Mouse (Mus musculus) CH12.LX (cell line): ENCODE measurements around the gene Tmem176b. TPM values are rescaled to one million over a fixed set of nuclear protein-coding genes. Genes with fewer than 3 reads are reported as not detected.

ENCODE experiments used
- DNase-seq: peaks from one replicate; pipeline ENCODE4 v3.0.0-alpha.2; 2013; ENCODE audit errors: extremely low read depth
- H3K27ac ChIP-seq: 2 replicates; pipeline ENCODE4 v1.5.1; 2012; ENCODE audit warnings: low read depth, mild to moderate bottlenecking, control low read depth, moderate library complexity; ENCODE audit not compliant: insufficient read depth
- H3K27me3 ChIP-seq: replicated peaks from 2 replicates; pipeline ENCODE3; 2012; ENCODE audit warnings: inconsistent platforms
- H3K36me3 ChIP-seq, 2 experiments: replicated peaks in 1 of 2; 2 replicates each; pipeline versions ENCODE3 to v1.6.1; 2012; ENCODE audit warnings: inconsistent platforms in 1 of 2, low read length in 1 of 2, mild to moderate bottlenecking in 1 of 2, mixed read lengths in 1 of 2, moderate library complexity in 1 of 2; ENCODE audit not compliant: control insufficient read depth in 1 of 2, insufficient read depth in 1 of 2
- H3K4me1 ChIP-seq, 2 experiments: 2 replicates each; pipeline ENCODE4 v1.6.1; 2012; ENCODE audit warnings: inconsistent platforms in 1 of 2, moderate library complexity in 1 of 2; ENCODE audit not compliant: insufficient read depth in 2 of 2, control insufficient read depth in 1 of 2
- H3K4me2 ChIP-seq: 2 replicates; pipeline ENCODE4 v1.6.1; 2012; ENCODE audit warnings: low read depth, mild to moderate bottlenecking, control low read depth; ENCODE audit not compliant: poor library complexity, insufficient read depth, severe bottlenecking
- H3K4me3 ChIP-seq, 3 experiments: fragments of 150-350 bp in 1 of 3; sonication (generic) in 1 of 3; replicated peaks in 1 of 3; 2 replicates each; pipeline versions ENCODE3 to v1.5.1; 2011 to 2012; ENCODE audit warnings: low read depth in 2 of 3, low read length in 2 of 3, mild to moderate bottlenecking in 2 of 3, moderate library complexity in 2 of 3, control low read depth in 1 of 3, improper control_type of control experiment in 1 of 3, inconsistent platforms in 1 of 3, mixed read lengths in 1 of 3; ENCODE audit not compliant: poor library complexity in 1 of 3
- H3K79me2 ChIP-seq: replicated peaks from 2 replicates; pipeline ENCODE4 v1.6.1; 2012; ENCODE audit warnings: mild to moderate bottlenecking, moderate library complexity; ENCODE audit not compliant: control insufficient read depth, poor library complexity, insufficient read depth, severe bottlenecking; ENCODE audit errors: extremely low read depth
- H3K9ac ChIP-seq: 2 replicates; pipeline ENCODE4 v1.6.1; 2012; ENCODE audit warnings: low read depth, mild to moderate bottlenecking, control low read depth, moderate library complexity; ENCODE audit not compliant: insufficient read depth
- H3K9me3 ChIP-seq: replicated peaks from 2 replicates; pipeline ENCODE3; 2012; ENCODE audit warnings: low read length, inconsistent platforms, mixed read lengths
- BHLHE40 ChIP-seq: IDR thresholded peaks from 2 replicates; pipeline ENCODE4 v1.6.1; 2011; ENCODE audit warnings: mild to moderate bottlenecking, low read depth, low read length, improper control_type of control experiment
- CHD2 ChIP-seq: IDR thresholded peaks from 2 replicates; pipeline ENCODE4 v1.6.1; 2011; ENCODE audit warnings: low read length, improper control_type of control experiment
- CTCF ChIP-seq, 2 experiments: IDR thresholded peaks in 1 of 2; conservative IDR thresholded peaks in 1 of 2; 2 replicates each; pipeline ENCODE4 v1.5.1; 2011 to 2012; ENCODE audit warnings: low read depth in 2 of 2, low read length in 2 of 2, improper control_type of control experiment in 1 of 2, inconsistent platforms in 1 of 2, mild to moderate bottlenecking in 1 of 2, moderate library complexity in 1 of 2
- ELF1 ChIP-seq: IDR thresholded peaks from 2 replicates; pipeline ENCODE4 v1.6.1; 2014; ENCODE audit warnings: low read depth, mild to moderate bottlenecking, inconsistent platforms, low read length, improper control_type of control experiment
- EP300 ChIP-seq: IDR thresholded peaks from 2 replicates; pipeline ENCODE4 v1.6.1; 2011; ENCODE audit warnings: low read length, improper control_type of control experiment
- GABPA ChIP-seq: IDR thresholded peaks from 2 replicates; pipeline ENCODE4 v1.6.1; 2012; ENCODE audit warnings: low read depth, low read length, improper control_type of control experiment, inconsistent platforms; ENCODE audit not compliant: insufficient replicate concordance
- IRF4 ChIP-seq: IDR thresholded peaks from 2 replicates; pipeline ENCODE4 v1.6.1; 2014; ENCODE audit warnings: low read depth, mild to moderate bottlenecking, inconsistent platforms, low read length, improper control_type of control experiment
- JUND ChIP-seq: conservative IDR thresholded peaks from 2 replicates; pipeline ENCODE4 v1.6.1; 2011; ENCODE audit warnings: low read depth, low read length, improper control_type of control experiment
- MAFK ChIP-seq: IDR thresholded peaks from 2 replicates; pipeline ENCODE4 v1.6.1; 2011; ENCODE audit warnings: low read length, improper control_type of control experiment; ENCODE audit not compliant: insufficient replicate concordance
- MAX ChIP-seq: IDR thresholded peaks from 2 replicates; pipeline ENCODE4 v1.6.1; 2011; ENCODE audit warnings: low read length, improper control_type of control experiment
- MAZ ChIP-seq: IDR thresholded peaks from 2 replicates; pipeline ENCODE4 v1.6.1; 2012; ENCODE audit warnings: low read depth, mild to moderate bottlenecking, inconsistent platforms, low read length, improper control_type of control experiment, moderate library complexity
- MEF2A ChIP-seq: IDR thresholded peaks from 2 replicates; pipeline ENCODE4 v1.6.1; 2014; ENCODE audit warnings: low read depth, mild to moderate bottlenecking, inconsistent platforms, low read length, improper control_type of control experiment, borderline replicate concordance
- MXI1 ChIP-seq: IDR thresholded peaks from 2 replicates; pipeline ENCODE4 v1.6.1; 2011; ENCODE audit warnings: mild to moderate bottlenecking, low read depth, low read length, improper control_type of control experiment
- MYC ChIP-seq: IDR thresholded peaks from 2 replicates; pipeline ENCODE4 v1.6.1; 2011; ENCODE audit warnings: low read depth, mild to moderate bottlenecking, improper control_type of control experiment, low read length
- NELFE ChIP-seq: IDR thresholded peaks from 2 replicates; pipeline ENCODE4 v1.6.1; 2011; ENCODE audit warnings: low read depth, low read length, improper control_type of control experiment
- POLR2A ChIP-seq: IDR thresholded peaks from 2 replicates; pipeline ENCODE4 v1.6.1; 2011; ENCODE audit warnings: low read depth, mild to moderate bottlenecking, improper control_type of control experiment, low read length
- POLR2AphosphoS2 ChIP-seq: IDR thresholded peaks from 2 replicates; pipeline ENCODE4 v1.6.1; 2011; ENCODE audit warnings: low read depth, low read length, improper control_type of control experiment
- RAD21 ChIP-seq: IDR thresholded peaks from 2 replicates; pipeline ENCODE4 v1.6.1; 2011; ENCODE audit warnings: low read depth, mild to moderate bottlenecking, low read length, improper control_type of control experiment, moderate library complexity
- SMC3 ChIP-seq: IDR thresholded peaks from 2 replicates; pipeline ENCODE4 v1.6.1; 2011; ENCODE audit warnings: low read depth, low read length, improper control_type of control experiment
- ZC3H11A ChIP-seq: IDR thresholded peaks from 2 replicates; pipeline ENCODE4 v1.6.1; 2012; ENCODE audit warnings: low read depth, mild to moderate bottlenecking, inconsistent platforms, low read length, improper control_type of control experiment
- ZKSCAN1 ChIP-seq: IDR thresholded peaks from 2 replicates; pipeline ENCODE4 v1.6.1; 2012; ENCODE audit warnings: low read depth, inconsistent platforms, low read length, improper control_type of control experiment, borderline replicate concordance
- ZMIZ1 ChIP-seq: IDR thresholded peaks from 2 replicates; pipeline ENCODE4 v1.6.1; 2012; ENCODE audit warnings: low read depth, mild to moderate bottlenecking, inconsistent platforms, low read length, improper control_type of control experiment
- dilution Hi-C: fragments of 300-500 bp; cut with MboI; formaldehyde crosslinking; loops from 2 replicates; pipeline ENCODE4 v1.14.3; 2020; ENCODE audit warnings: low sequenced_read_pairs; ENCODE audit not compliant: extremely low pct_unique_long_range_greater_than_20kb, extremely low pct_ligation_motif_present
- in situ Hi-C: fragments of 300-500 bp; cut with MboI; formaldehyde crosslinking; loops from 3 replicates; pipeline ENCODE4 v1.14.3; 2019; ENCODE audit warnings: low sequenced_read_pairs, low pct_ligation_motif_present, low pct_unique_long_range_greater_than_20kb, mixed read lengths
- polyA plus RNA-seq: library from polyadenylated mRNA; unstranded; fragments of >175 nt; gene quantifications from 2 replicates; pipeline ENCODE4 v1.2.1, GENCODE M21; 2012; ENCODE audit warnings: low read depth; ENCODE audit not compliant: insufficient read length
- total RNA-seq, 2 experiments: library from RNA; depleted of rRNA; stranded (reverse); fragments of 300-350 nt in 1 of 2; fragments of >200 nt in 1 of 2; gene quantifications; 2 replicates each; pipeline ENCODE4 v1.2.3; 2012 to 2014

Gene Tmem176b
- total and polyA plus RNA-seq, 3 experiments, result 43.3 to 162 (median 89.8) TPM

DNA sequence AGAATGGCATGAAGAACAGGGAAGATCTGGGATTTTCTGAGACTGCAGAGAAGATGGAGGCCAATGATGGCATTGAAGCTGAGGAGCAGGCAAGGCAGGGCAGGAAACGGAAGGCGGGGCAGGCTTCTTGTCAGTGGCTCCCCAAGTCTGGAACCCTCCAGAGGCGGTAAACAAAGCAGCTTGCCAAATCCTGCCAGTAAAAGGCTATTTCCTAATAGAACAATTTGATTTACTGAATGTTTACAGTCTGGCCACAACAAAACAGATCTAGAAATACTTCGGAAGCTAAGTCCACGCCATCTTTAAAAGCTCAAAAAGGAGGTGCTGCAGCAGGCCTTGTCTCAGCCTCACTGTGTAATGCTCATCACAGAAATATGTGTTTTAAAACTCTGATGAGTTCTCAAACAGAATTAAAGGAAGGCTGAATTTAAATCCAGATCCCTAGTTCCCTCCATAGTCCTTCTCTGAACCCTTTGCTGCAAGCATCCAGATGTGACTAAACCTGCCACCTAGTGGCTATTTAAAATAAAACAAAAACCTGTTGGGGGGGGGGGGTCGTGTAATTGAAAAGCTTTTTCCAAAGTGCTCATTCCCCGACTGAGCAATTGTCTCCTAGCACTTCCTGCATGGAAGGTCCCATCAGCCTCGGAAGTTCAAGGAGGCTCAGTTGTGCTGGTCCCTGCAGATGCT lies 16.5 kb upstream of the Tmem176b start:
- in situ Hi-C loops (loop anchor here (10.0 kb wide), 1 partner anchor 213 kb away; the partner anchor contains the start of gene Gimap8), dilution Hi-C loops (no loop called here)
- peaks cover 0 to 30% of the 10 kb centered on the region in 2 experiments; a peak in 2 of 4 replicates for H3K4me1 ChIP-seq
- no peaks in the 10 kb centered on the region for H3K9me3 ChIP-seq
- no peak overlapping the region for H3K27ac ChIP-seq
- TF ChIP-seq MAZ (0 out of 2 replicates have a peak, but pooled peaks have one; percentile 62), CTCF (conservative IDR thresholded peaks at IDR 0.05 in 1 of 2, IDR thresholded peaks at IDR 0.05 in 1 of 2; ENCODE audit: low read depth in 2 of 2, low read length in 2 of 2) (peak in 1 of 2 experiments; percentile 76; a peak in 2 of 4 replicates), SMC3 (peak; percentile 67), RAD21 (peak; percentile 65), ZC3H11A (no peak; the same call in 1 of the 2 replicates)
- H3K4me3 ChIP-seq, result no peak overlapping the region
- H3K27me3 ChIP-seq, result peaks cover 4% of the 10 kb centered on the region
- H3K79me2 ChIP-seq, result no peaks in the 10 kb centered on the region
- no peak overlapping the region for H3K9ac ChIP-seq
- H3K4me2 ChIP-seq, result no peak overlapping the region
- no peaks in the 10 kb centered on the region for H3K36me3 ChIP-seq
- DNase-seq, result no peak

DNA sequence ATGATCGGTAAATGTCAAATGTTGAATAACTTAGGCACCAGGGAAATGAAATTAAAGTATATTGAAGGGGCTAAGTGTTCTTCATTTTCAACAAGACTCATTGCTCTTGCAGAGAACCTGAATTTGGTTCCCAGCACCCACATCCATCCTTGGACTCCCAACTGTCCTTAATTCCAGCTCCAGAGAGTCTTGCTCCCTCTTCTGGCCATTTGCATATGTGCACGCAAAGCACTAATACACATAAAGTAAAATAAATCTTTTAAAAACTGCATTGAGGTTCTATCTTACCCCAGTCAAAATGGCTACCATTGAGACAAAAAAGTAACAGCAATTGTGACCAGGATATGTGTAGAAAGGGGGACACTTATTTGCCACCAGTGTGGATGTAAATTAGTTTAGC lies 12.9 kb upstream of the Tmem176b start:
- DNase-seq, result no peak
- H3K27ac ChIP-seq, result no peak overlapping the region
- H3K79me2 ChIP-seq, result no peaks in the 10 kb centered on the region
- no peak overlapping the region for H3K4me2 ChIP-seq
- TF ChIP-seq POLR2AphosphoS2, result no peak
- TF ChIP-seq CTCF (conservative IDR thresholded peaks at IDR 0.05 in 1 of 2, IDR thresholded peaks at IDR 0.05 in 1 of 2; ENCODE audit: low read depth in 2 of 2, low read length in 2 of 2), result peak in 1 of 2 experiments; percentile 28; a peak in 2 of 4 replicates
- no peak for TF ChIP-seq POLR2A
- no peak for TF ChIP-seq BHLHE40
- no peak for TF ChIP-seq MYC
- TF ChIP-seq MEF2A, result no peak
- TF ChIP-seq MAZ, result no peak
- TF ChIP-seq SMC3, result peak; percentile 29; the same call in 1 of the 2 replicates
- dilution Hi-C loops (no loop called here), in situ Hi-C loops (loop anchor here (10.0 kb wide), 1 partner anchor 209 kb away; the partner anchor contains the start of gene Gimap8)
- no peak overlapping the region for H3K4me3 ChIP-seq
- H3K9ac ChIP-seq, result no peak overlapping the region
- H3K27me3 ChIP-seq, result no peaks in the 10 kb centered on the region
- no peaks in the 10 kb centered on the region for H3K9me3 ChIP-seq
- no peaks in the 10 kb centered on the region for H3K36me3 ChIP-seq
- peaks cover 0 to 18% of the 10 kb centered on the region in 2 experiments; a peak in 2 of 4 replicates for H3K4me1 ChIP-seq

DNA sequence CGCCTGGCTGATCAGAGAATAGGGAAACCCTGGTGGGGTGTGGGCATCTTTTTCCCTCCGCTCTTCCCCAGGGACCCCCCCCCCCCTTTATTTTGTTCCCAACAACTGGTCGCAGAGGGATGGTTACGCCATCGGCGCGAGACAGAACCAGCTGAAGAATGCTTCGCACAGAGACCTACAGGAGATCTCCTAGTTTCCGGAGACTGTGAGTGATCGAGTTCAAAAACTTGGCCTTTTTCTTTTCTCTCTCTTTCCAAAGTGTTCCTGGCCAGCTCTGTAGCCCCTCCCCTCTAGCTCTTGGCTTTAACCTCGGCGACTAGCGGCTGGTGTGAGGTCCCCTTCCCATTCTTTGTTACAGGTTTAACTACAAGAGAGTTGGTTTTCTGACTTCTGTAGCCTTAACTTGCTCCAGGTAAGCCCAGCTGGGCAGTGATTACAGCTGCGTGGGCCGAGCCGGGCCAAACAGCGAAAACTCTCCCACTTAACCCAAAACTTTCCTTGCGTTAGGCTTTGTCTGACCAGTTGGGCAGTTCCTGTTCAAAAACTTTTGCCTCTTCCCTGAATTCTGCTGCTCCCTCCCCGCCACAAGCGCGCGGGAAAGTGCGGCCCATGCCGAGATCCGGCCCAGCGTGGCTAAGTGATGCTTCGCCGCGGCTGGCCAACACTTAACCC lies 10.7 kb upstream of the Tmem176b start:
- Histone ChIP-seq H3K27me3 (no peaks in the 10 kb centered on the region), H3K36me3 (no peaks in the 10 kb centered on the region), H3K4me2 (no peak overlapping the region), H3K9ac (no peak overlapping the region), H3K4me3 (no peak overlapping the region), H3K4me1 (peaks cover 0 to 17% of the 10 kb centered on the region in 2 experiments; a peak in 3 of 4 replicates), H3K27ac (no peak overlapping the region), H3K9me3 (no peaks in the 10 kb centered on the region), H3K79me2 (no peaks in the 10 kb centered on the region)
- no peak for TF ChIP-seq JUND
- TF ChIP-seq EP300, result no peak
- no peak for TF ChIP-seq NELFE
- no peak for TF ChIP-seq ZKSCAN1
- TF ChIP-seq MYC, result no peak
- no peak for TF ChIP-seq MAX
- TF ChIP-seq GABPA, result no peak
- no peak for TF ChIP-seq MXI1
- no peak for TF ChIP-seq POLR2AphosphoS2
- TF ChIP-seq MEF2A, result no peak
- TF ChIP-seq ELF1, result no peak
- no peak for TF ChIP-seq CHD2
- TF ChIP-seq MAFK, result no peak
- TF ChIP-seq ZMIZ1, result no peak
- no peak for TF ChIP-seq IRF4
- dilution Hi-C loops, result no loop called here
- in situ Hi-C loops, result loop anchor here (10.0 kb wide), 1 partner anchor 207 kb away; the partner anchor contains the start of gene Gimap8
- DNase-seq, result no peak
